Mouse (Mus musculus) gastrocnemius, postnatal 14 days (tissue): Measurements from ENCODE around the gene Ppa1. TPM values are rescaled to one million over a fixed set of nuclear protein-coding genes. Genes with fewer than 3 reads are reported as not detected.

ENCODE experiments used
- DNase-seq: peaks from one replicate; pipeline ENCODE4 v3.0.0; 2021; ENCODE audit warnings: mixed read lengths
- intact Hi-C: fragments of 180-260 bp; cut with DNase I; formaldehyde crosslinking; loops from one replicate; pipeline ENCODE4 v1.15.1; 2025; ENCODE audit warnings: low total_unique reads
- total RNA-seq, 2 experiments: library from RNA; stranded (reverse); gene quantifications; 2 replicates each; pipeline ENCODE4 v1.2.3; 2021

Gene Ppa1
- total RNA-seq, 2 experiments from 2014 or later, result 36.6 to 39.8 TPM

- intact Hi-C loops, result no loop called here
- no peak for DNase-seq
Observed at GRCm38 (mm10) chr10:61722215-61722614, 73.9 kb downstream of the Ppa1 start.

DNA sequence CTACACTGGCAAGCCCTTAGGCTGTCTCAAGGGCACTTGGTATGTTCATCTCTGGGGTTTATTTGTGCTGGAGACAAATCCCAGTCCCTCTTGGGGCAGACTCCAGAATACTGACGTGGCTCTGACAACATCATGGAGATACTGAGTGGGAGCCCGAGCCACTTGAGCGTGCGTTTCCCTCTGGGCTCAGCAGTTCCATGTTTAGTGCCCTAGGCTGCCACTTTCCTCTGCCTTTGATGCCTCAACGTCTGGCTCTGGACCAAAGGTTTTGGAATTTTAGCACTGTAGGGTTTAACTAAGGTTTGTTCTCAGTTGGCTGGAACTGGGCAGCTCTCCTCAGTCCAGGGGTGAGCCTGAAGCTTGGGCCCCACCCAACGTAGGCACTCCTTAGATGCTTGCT lies 74.9 kb downstream of the Ppa1 start:
- intact Hi-C loops, result no loop called here
- DNase-seq, result no peak

Other genes with a start within 250 kb of the Ppa1 start
- gene Nodal, start 230.6 kb upstream of the Ppa1 start, total RNA-seq, result under 1 TPM in 1 of 2 experiments, not detected in 1; 0.10 TPM
- gene Eif4ebp2, start 195.9 kb upstream of the Ppa1 start, total RNA-seq, result 10 to 100 TPM; 86.6 to 88.9 TPM
- 10 to 100 TPM; 79.9 to 82.2 TPM for gene Lrrc20, start 172.8 kb upstream of the Ppa1 start, total RNA-seq
- under 1 TPM in 1 of 2 experiments, not detected in 1; 0.07 TPM for gene Npffr1, start 53.1 kb upstream of the Ppa1 start, total RNA-seq
- gene Sar1a, start 31.7 kb downstream of the Ppa1 start, total RNA-seq, result 100 to 1,000 TPM; 100 to 114 TPM
- 10 to 100 TPM; 11.8 to 14.3 TPM for gene Tysnd1, start 47.0 kb downstream of the Ppa1 start, total RNA-seq
- gene Aifm2, start 66.7 kb downstream of the Ppa1 start, total RNA-seq, result 10 to 100 TPM; 11.5 to 12.9 TPM
- gene H2afy2, start 135.6 kb downstream of the Ppa1 start, total RNA-seq, result 1 to 10 TPM; 2.6 to 2.7 TPM